Mouse (Mus musculus) macrophage (primary cell): ENCODE data around the gene Ern1. TPM values are rescaled to one million over a fixed set of nuclear protein-coding genes. Genes with fewer than 3 reads are reported as not detected.

Source experiments
- H3K27ac ChIP-seq: fragments of 350-480 bp; formaldehyde crosslinking; 2 replicates; pipeline ENCODE4 v1.9.0; 2021
- H3K36me3 ChIP-seq: fragments of 350-480 bp; formaldehyde crosslinking; 2 replicates; pipeline ENCODE4 v1.9.0; 2021; ENCODE audit errors: inconsistent target
- H3K4me3 ChIP-seq: fragments of 350-480 bp; formaldehyde crosslinking; 2 replicates; pipeline ENCODE4 v1.9.0; 2021; ENCODE audit errors: inconsistent target
- H3K79me2 ChIP-seq: fragments of 350-480 bp; formaldehyde crosslinking; 2 replicates; pipeline ENCODE4 v1.9.0; 2021; ENCODE audit errors: inconsistent target
- WGBS: methylation state at CpG from one replicate; pipeline ENCODE4 v1.1.7; 2026; ENCODE audit warnings: inconsistent platforms; ENCODE audit not compliant: missing documents; 5-methylcytosine and 5-hydroxymethylcytosine counted together
- polyA plus RNA-seq: library from polyadenylated mRNA; stranded (reverse); fragments of 250-400 nt; gene quantifications from 3 replicates; pipeline ENCODE4 v1.2.4, GENCODE M21; 2018; ENCODE audit warnings: inconsistent platforms
- total RNA-seq, 78 experiments: library from RNA; depleted of rRNA; stranded (reverse); fragments of 250-400 nt; gene quantifications; 1 replicate in 9 of 78; 2 replicates in 24 of 78; 3 replicates in 43 of 78; 4 replicates in 2 of 78; pipeline ENCODE4 v1.2.4; 2018; ENCODE audit warnings: inconsistent platforms in 56 of 78

Ern1 gene
- 100 to 1,000 TPM; 107 to 506 (median 204) TPM for total RNA-seq (2018; cell fraction: chromatin; rRNA removed)
- total RNA-seq (2018; cell fraction: cytosol; rRNA removed): 10 to 100 TPM; 25.3 to 66.2 (median 31.2) TPM
- total RNA-seq (2018; cell fraction: nucleus; rRNA removed): 100 to 1,000 TPM in 24 of 26 experiments, 10 to 100 TPM in 2; 74.2 to 310 (median 147) TPM
- polyA plus RNA-seq: 17.0 to 28.6 TPM (median 18.0 TPM) in 3 replicates

GRCm38 (mm10) chr11:106487733-106488115 lies at the start of gene Ern1:
Gene Ern1 (minus strand): TSS chr11:106487852.
- WGBS: 0% methylated on average over 26 of the region's 28 CpGs

GRCm38 (mm10) chr11:106536253-106536912 lies 48.7 kb upstream of the Ern1 start:
- Histone ChIP-seq H3K36me3 (peaks cover 26% of the 10 kb centered on the region; the same call in 1 of the 2 replicates), H3K4me3 (no peak overlapping the region), H3K79me2 (peaks cover 6% of the 10 kb centered on the region; the same call in 1 of the 2 replicates), H3K27ac (no peak overlapping the region)
- 50% methylated on average over 11 of the region's 11 CpGs for WGBS

More at GRCm38 (mm10) chr11:106487733-106488115, at the start of gene Ern1:
- H3K79me2 ChIP-seq: peaks cover 44% of the 10 kb centered on the region
- peak within 1 kb of the TSS; percentile 71 for H3K27ac ChIP-seq
- H3K4me3 ChIP-seq: peak within 1 kb of the TSS; percentile 58
- no peaks in the 10 kb centered on the region for H3K36me3 ChIP-seq

GRCm38 (mm10) chr11:106535660-106536252 lies 48.1 kb upstream of the Ern1 start:
- peaks cover 28% of the 10 kb centered on the region; the same call in 1 of the 2 replicates for H3K36me3 ChIP-seq
- no peak overlapping the region for H3K4me3 ChIP-seq
- peaks cover 6% of the 10 kb centered on the region; the same call in 1 of the 2 replicates for H3K79me2 ChIP-seq
- WGBS: 75% methylated on average over 9 of the region's 9 CpGs
- H3K27ac ChIP-seq: no peak overlapping the region

- H3K36me3 ChIP-seq: peaks cover 39% of the 10 kb centered on the region; the same call in 1 of the 2 replicates
These were observed 44.7 kb upstream of the Ern1 start for GRCm38 (mm10) chr11:106532248-106532790.

GRCm38 (mm10) chr11:106529786-106530185 lies 42.1 kb upstream of the Ern1 start:
- H3K27ac ChIP-seq: no peak overlapping the region
- H3K36me3 ChIP-seq: peaks cover 58% of the 10 kb centered on the region; the same call in 1 of the 2 replicates
- WGBS: 92% methylated on average over 5 of the region's 5 CpGs
- no peaks in the 10 kb centered on the region for H3K79me2 ChIP-seq
- no peak overlapping the region for H3K4me3 ChIP-seq

More at GRCm38 (mm10) chr11:106532248-106532790, 44.7 kb upstream of the Ern1 start:
- no peak overlapping the region for H3K27ac ChIP-seq
- no peaks in the 10 kb centered on the region for H3K79me2 ChIP-seq
- 93% methylated on average over 9 of the region's 9 CpGs for whole genome bisulfite sequencing
- H3K4me3 ChIP-seq: no peak overlapping the region

GRCm38 (mm10) chr11:106529113-106529512 lies 41.5 kb upstream of the Ern1 start:
- H3K79me2 ChIP-seq: no peaks in the 10 kb centered on the region
- H3K4me3 ChIP-seq: no peak overlapping the region
- WGBS: 97% methylated on average over 4 of the region's 4 CpGs
- peaks cover 65% of the 10 kb centered on the region; the same call in 1 of the 2 replicates for H3K36me3 ChIP-seq
- no peak overlapping the region for H3K27ac ChIP-seq

GRCm38 (mm10) chr11:106527926-106528325 lies 40.3 kb upstream of the Ern1 start:
- H3K36me3 ChIP-seq: peaks cover 57% of the 10 kb centered on the region; the same call in 1 of the 2 replicates
- WGBS: 78% methylated on average over 1 of the region's 1 CpGs
- H3K4me3 ChIP-seq: no peak overlapping the region
- H3K79me2 ChIP-seq: no peaks in the 10 kb centered on the region
- no peak overlapping the region for H3K27ac ChIP-seq

GRCm38 (mm10) chr11:106527147-106527821 lies 39.6 kb upstream of the Ern1 start:
- Histone ChIP-seq H3K4me3 (no peak overlapping the region), H3K36me3 (peaks cover 56% of the 10 kb centered on the region; the same call in 1 of the 2 replicates), H3K27ac (no peak overlapping the region), H3K79me2 (no peaks in the 10 kb centered on the region)
- 96% methylated on average over 10 of the region's 10 CpGs for WGBS

- no peak overlapping the region for H3K4me3 ChIP-seq
- H3K36me3 ChIP-seq: peaks cover 63% of the 10 kb centered on the region
- H3K27ac ChIP-seq: no peak overlapping the region
- 91% methylated on average over 3 of the region's 3 CpGs for WGBS
- no peaks in the 10 kb centered on the region for H3K79me2 ChIP-seq
These were observed 34.9 kb upstream of the Ern1 start for GRCm38 (mm10) chr11:106522538-106522937.

- WGBS: 94% methylated on average over 4 of the region's 4 CpGs
- Histone ChIP-seq H3K79me2 (no peaks in the 10 kb centered on the region), H3K4me3 (no peak overlapping the region), H3K27ac (no peak overlapping the region), H3K36me3 (peaks cover 58% of the 10 kb centered on the region)
These were observed 34.0 kb upstream of the Ern1 start for GRCm38 (mm10) chr11:106521612-106522011.

GRCm38 (mm10) chr11:106520404-106520803 lies 32.8 kb upstream of the Ern1 start:
- Histone ChIP-seq H3K4me3 (no peak overlapping the region), H3K36me3 (peaks cover 52% of the 10 kb centered on the region), H3K79me2 (no peaks in the 10 kb centered on the region), H3K27ac (no peak overlapping the region)
- 86% methylated on average over 3 of the region's 3 CpGs for WGBS

GRCm38 (mm10) chr11:106519519-106519918 lies 31.9 kb upstream of the Ern1 start:
- peaks cover 43% of the 10 kb centered on the region for H3K36me3 ChIP-seq
- no peak overlapping the region for H3K27ac ChIP-seq
- WGBS: 94% methylated on average over 4 of the region's 4 CpGs
- H3K79me2 ChIP-seq: no peaks in the 10 kb centered on the region
- H3K4me3 ChIP-seq: no peak overlapping the region

GRCm38 (mm10) chr11:106518391-106518790 lies 30.7 kb upstream of the Ern1 start:
- H3K36me3 ChIP-seq: peaks cover 39% of the 10 kb centered on the region
- H3K27ac ChIP-seq: no peak overlapping the region
- no peaks in the 10 kb centered on the region for H3K79me2 ChIP-seq
- 96% methylated on average over 4 of the region's 4 CpGs for WGBS
- H3K4me3 ChIP-seq: no peak overlapping the region

- Histone ChIP-seq H3K4me3 (no peak overlapping the region), H3K79me2 (no peaks in the 10 kb centered on the region), H3K27ac (no peak overlapping the region), H3K36me3 (peaks cover 46% of the 10 kb centered on the region)
- 81% methylated on average over 16 of the region's 16 CpGs for WGBS
These were observed 27.6 kb upstream of the Ern1 start for GRCm38 (mm10) chr11:106515079-106515745.
